Mouse (Mus musculus): ENCODE results near the gene Zfp239.

Gene Zfp239

DNA sequence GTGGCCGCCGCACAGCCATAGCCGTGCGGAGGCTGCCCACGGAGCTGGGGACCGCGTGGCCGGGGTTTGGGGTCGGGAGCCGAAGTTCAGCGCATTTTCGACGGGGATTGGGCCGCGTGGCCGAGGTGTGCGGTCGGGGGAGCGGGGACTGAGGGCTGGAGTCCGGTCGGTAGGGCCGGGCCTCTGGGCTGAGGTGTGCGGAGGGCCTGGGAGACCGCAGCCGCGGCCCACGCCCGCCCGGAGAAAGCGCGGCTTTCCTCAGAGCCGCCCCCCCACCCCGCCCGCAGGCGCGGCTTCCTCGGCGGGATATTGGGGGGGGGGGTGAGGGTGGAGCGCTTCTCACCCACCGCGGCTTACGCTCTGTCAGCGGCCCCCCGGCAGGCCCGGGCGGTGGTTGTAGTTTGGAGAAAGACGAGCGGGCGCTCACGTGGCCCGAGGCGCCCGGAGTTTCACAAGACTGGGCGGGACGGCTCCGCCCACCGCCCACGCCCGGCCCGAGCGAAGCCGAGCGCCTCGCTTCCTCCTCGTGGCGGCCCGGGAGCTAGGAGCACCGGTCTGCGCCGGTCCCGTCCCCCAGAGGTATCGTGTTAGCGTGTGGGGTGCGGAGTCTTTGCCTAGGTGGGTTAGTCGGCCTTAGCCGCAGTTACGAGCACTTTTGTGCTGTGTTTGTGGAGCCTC, 45.5 kb downstream of the Zfp239 start:
- DNase-seq, result peak; percentile 64

- no peak for DNase-seq
Measured at GRCm38 (mm10) chr6:117907979-117908355, 46.1 kb downstream of the Zfp239 start.

GRCm38 (mm10) chr6:117908424-117908900, 46.6 kb downstream of the Zfp239 start:
- no peak for DNase-seq

GRCm38 (mm10) chr6:117910120-117910661, 48.3 kb downstream of the Zfp239 start:
- DNase-seq, result no peak

GRCm38 (mm10) chr6:117914541-117914940, 52.6 kb downstream of the Zfp239 start:
- DNase-seq, result no peak

- DNase-seq, result no peak
Measured at GRCm38 (mm10) chr6:117916205-117916736, 54.4 kb downstream of the Zfp239 start.

DNA sequence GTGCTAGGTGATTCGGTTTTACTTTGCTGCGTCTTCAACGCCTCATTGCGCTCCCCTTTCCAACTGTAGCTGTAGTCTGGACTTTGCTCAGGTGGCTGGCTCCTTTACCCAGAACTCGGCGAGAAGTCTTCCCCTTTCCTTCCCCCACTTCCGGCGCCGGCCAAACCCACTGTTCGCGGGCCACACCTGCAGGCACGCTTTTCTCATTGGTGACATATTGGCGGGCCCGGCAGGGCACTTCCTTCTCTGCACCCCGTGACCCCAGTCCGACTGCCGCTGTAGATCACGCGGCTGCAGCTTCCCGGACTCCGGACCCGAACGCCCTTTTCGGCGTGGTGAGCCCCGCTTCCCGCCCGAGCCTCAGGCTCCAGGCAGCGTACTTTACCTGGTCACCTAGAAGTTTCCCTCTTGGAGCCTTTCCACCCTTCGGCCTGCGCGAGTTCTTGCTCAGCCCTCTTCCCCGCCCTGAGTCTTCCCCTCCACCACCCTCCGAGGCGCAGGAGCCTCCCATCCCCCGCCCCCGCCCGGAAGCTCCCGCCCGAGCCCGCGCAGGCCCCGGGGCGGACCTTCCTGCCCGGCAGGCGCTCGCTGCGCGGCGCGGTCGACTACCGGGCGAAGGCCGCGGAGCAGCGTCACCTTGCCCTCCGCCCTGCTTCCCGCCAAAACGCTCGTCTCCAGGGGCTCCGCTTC, 55.0 kb downstream of the Zfp239 start:
- peak; percentile 56 for DNase-seq

DNA sequence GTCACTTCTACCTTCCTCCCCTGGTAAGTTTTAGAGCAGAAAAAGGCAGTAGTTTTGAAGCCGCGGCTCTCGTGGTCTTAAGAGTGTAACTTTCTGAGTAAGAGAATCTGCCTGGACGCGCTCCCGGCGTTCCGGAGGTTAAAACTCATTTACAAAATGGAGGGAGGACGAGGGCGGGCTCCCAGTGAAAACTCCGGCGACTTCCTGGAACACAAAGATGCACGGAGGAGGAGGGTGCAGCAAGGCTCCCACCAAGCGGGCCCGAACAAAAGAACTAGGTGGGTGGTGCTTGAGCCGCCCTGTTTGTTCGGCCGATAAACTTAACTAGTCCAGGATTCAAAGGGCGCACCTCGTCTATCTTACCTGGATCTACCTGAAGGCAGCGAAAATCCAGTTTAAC, 55.7 kb downstream of the Zfp239 start:
- DNase-seq, result peak; percentile 30

DNA sequence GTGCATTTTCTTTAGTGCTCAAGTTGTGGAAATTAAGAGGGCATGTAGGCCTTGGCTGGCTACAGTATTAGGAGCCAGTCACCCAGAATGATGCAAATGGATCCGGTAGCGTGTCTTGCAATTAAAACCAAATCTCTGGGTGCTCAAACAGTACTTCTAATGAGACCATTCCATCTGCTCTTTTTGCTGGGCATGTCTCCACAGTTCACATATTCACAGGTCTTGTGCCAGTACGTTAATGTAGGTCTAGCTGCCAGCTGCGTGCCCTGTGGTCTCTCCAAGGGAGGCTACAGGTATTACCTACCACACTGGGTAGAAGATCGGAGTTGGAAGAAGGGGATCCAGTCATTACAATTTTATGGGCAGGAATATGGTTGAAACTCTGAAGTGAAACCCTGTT, 56.1 kb downstream of the Zfp239 start:
- DNase-seq, result no peak

DNA sequence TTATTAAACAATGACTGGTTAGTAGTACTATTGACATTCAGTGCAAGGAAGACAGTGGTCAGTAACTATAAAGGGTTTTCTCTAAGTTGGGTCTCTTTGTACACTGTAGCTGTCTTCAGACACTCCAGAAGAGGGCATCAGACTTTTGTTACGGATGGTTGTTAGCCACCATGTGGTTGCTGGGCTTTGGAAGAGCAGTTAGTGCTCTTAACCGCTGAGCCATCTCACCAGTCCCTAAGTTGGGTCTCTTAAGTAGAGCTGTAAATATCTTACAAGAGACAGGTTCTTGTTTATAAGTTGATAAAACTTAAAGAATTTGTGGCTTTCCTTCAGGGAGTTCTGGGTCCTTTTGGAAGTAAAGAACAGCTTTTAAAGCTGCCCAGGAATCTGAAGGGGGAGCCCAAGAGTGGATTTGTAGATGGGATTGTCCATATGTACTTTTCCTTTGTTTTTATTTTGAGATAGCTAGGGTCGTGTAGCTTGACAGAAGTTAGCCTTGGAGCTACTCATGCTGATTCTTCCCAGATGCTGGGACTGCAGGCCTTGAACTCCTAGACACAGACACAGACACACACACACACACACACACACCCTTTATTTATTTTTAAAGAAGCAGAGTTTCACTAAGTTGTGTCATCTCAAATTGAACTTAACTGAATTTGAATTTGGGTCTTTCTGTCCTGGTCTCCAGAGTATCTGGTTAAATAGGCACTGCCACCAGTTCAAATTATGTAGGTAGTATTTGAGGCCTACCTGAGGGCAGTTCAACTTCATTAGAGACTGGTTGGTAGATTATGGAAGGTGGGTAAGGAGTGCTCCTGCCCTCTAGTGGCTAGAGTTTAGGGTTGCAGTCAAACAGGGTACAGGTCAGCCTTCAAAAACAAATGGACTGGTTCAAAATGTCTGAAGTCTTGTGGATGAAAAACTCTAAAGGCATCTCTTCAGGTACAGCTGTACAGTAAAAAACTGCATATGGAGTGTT, 59.0 kb downstream of the Zfp239 start:
- no peak for DNase-seq

- DNase-seq, result no peak
Measured at GRCm38 (mm10) chr6:117922041-117922440, 60.1 kb downstream of the Zfp239 start.

Data from right cerebral cortex, postnatal 4 days (tissue).